Mouse (Mus musculus): ENCODE data around the gene Tpbgl. TPM values are rescaled to one million over a fixed set of nuclear protein-coding genes. Genes with fewer than 3 reads are reported as not detected.
A peak's percentile ranks its signal among the peaks of the same experiment; 100 is the strongest.

The Tpbgl gene
- not detected in 2 replicates for polyA plus RNA-seq (2011; ENCODE audit: insufficient read depth, insufficient read length, low read depth, missing spikeins)

- Histone ChIP-seq H3K9me3 (replicated peaks; ENCODE audit: control insufficient read depth, insufficient read depth, low read length, poor library complexity, severe bottlenecking) (no peaks in the 10 kb centered on the region), H3K36me3 (ENCODE audit: control insufficient read depth, insufficient read depth, low read length, poor library complexity, severe bottlenecking) (no peaks in the 10 kb centered on the region), H3K9ac (ENCODE audit: low read depth, poor library complexity, severe bottlenecking) (peak within 1 kb of the TSS; percentile 13), H3K27me3 (ENCODE audit: control insufficient read depth, insufficient read depth, low read length, poor library complexity, severe bottlenecking) (peaks cover 9% of the 10 kb centered on the region), H3K4me1 (ENCODE audit: control insufficient read depth, insufficient read depth, low read length) (no peaks in the 10 kb centered on the region), H3K4me3 (ENCODE audit: low read depth, low read length) (peak within 1 kb of the TSS; percentile 61), H3K27ac (ENCODE audit: insufficient read depth, low read length) (no peak within 1 kb of the TSS)
- TF ChIP-seq POLR2A (IDR thresholded peaks at IDR 0.05; ENCODE audit: insufficient read depth, low read length), result no peak
- TF ChIP-seq EP300 (IDR thresholded peaks at IDR 0.05; ENCODE audit: insufficient read depth, low read depth, low read length), result no peak
- TF ChIP-seq CTCF (IDR thresholded peaks at IDR 0.05; ENCODE audit: low read depth, low read length), result no peak
Observed at GRCm38 (mm10) chr7:99626376-99627270, at the start of gene Tpbgl. Gene Tpbgl, minus strand, starts transcription at chr7:99627103.

DNA sequence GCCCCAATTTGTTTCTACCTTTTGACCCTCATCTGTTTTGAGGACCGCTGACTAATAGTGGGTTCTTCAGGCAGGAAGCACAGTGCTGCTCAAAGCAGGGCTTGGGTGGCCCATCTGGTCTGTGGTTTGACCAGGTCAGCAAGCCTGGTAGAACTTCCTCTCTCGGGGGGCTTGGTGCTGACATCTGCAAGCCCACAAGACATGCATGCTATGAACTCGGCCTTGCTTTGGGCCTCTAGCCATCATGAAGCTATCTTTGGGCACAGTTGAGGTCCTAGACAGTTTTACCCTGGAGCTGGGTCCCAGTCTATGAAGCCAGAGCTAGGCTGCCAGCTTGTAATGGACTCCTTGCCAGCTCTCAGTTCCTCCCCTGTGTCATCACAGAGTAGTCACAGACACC, 48.0 kb upstream of the Tpbgl start:
- Histone ChIP-seq H3K4me1 (ENCODE audit: control insufficient read depth, insufficient read depth, low read length) (no peaks in the 10 kb centered on the region), H3K9ac (ENCODE audit: low read depth, poor library complexity, severe bottlenecking) (no peak overlapping the region), H3K27me3 (ENCODE audit: control insufficient read depth, insufficient read depth, low read length, poor library complexity, severe bottlenecking) (no peaks in the 10 kb centered on the region), H3K36me3 (ENCODE audit: control insufficient read depth, insufficient read depth, low read length, poor library complexity, severe bottlenecking) (no peaks in the 10 kb centered on the region), H3K27ac (ENCODE audit: insufficient read depth, low read length) (no peak overlapping the region), H3K4me3 (ENCODE audit: low read depth, low read length) (no peak overlapping the region), H3K9me3 (replicated peaks; ENCODE audit: control insufficient read depth, insufficient read depth, low read length, poor library complexity, severe bottlenecking) (no peaks in the 10 kb centered on the region)
- TF ChIP-seq POLR2A (IDR thresholded peaks at IDR 0.05; ENCODE audit: insufficient read depth, low read length), result no peak
- TF ChIP-seq CTCF (IDR thresholded peaks at IDR 0.05; ENCODE audit: low read depth, low read length), result no peak
- no peak for TF ChIP-seq EP300 (IDR thresholded peaks at IDR 0.05; ENCODE audit: insufficient read depth, low read depth, low read length)

DNA sequence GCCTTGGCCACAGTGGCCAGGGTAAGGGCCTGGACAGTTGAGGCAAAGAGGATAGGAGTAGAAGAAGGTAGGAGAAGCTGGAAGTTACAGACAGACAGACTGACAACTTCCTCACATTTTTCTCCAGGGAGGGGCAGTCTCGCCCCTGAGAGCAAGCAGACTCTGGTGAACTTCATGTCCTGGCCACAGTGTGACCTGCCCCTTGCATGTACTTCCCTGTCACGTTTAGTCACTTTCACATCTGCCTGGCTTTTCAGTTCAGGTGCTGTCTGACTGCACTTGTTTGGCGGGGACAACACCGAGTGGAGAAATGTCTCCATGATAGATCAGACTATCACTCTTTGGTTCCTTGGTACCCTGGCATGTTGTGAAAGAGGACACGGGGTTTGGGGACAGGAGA, 47.3 kb upstream of the Tpbgl start:
- Histone ChIP-seq H3K4me3 (ENCODE audit: low read depth, low read length) (no peak overlapping the region), H3K9ac (ENCODE audit: low read depth, poor library complexity, severe bottlenecking) (no peak overlapping the region), H3K4me1 (ENCODE audit: control insufficient read depth, insufficient read depth, low read length) (no peaks in the 10 kb centered on the region), H3K27me3 (ENCODE audit: control insufficient read depth, insufficient read depth, low read length, poor library complexity, severe bottlenecking) (no peaks in the 10 kb centered on the region), H3K9me3 (replicated peaks; ENCODE audit: control insufficient read depth, insufficient read depth, low read length, poor library complexity, severe bottlenecking) (no peaks in the 10 kb centered on the region), H3K27ac (ENCODE audit: insufficient read depth, low read length) (no peak overlapping the region), H3K36me3 (ENCODE audit: control insufficient read depth, insufficient read depth, low read length, poor library complexity, severe bottlenecking) (no peaks in the 10 kb centered on the region)
- no peak for TF ChIP-seq EP300 (IDR thresholded peaks at IDR 0.05; ENCODE audit: insufficient read depth, low read depth, low read length)
- TF ChIP-seq CTCF (IDR thresholded peaks at IDR 0.05; ENCODE audit: low read depth, low read length), result no peak
- no peak for TF ChIP-seq POLR2A (IDR thresholded peaks at IDR 0.05; ENCODE audit: insufficient read depth, low read length)

DNA sequence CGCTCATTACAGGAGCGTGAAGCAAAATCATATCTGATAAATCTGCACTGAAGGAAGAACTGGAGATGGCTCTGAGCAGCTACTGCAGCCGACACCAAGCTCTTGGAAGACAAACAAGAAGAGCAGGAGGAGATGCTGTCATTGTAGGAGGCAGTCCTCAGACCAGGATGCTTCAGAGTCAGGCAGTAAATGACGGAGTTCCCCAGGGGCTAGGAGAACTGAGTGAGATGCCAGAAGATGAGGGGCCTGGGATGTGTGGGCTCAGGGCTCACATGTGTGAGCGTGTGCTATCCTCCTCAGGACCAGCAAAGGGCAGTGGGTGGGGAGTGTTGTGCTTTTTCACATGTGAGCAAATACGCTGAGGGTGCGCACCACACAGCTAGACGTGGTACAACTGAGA, 46.3 kb upstream of the Tpbgl start:
- TF ChIP-seq CTCF (IDR thresholded peaks at IDR 0.05; ENCODE audit: low read depth, low read length) (no peak), POLR2A (IDR thresholded peaks at IDR 0.05; ENCODE audit: insufficient read depth, low read length) (no peak), EP300 (IDR thresholded peaks at IDR 0.05; ENCODE audit: insufficient read depth, low read depth, low read length) (no peak)
- no peak overlapping the region for H3K27ac ChIP-seq (ENCODE audit: insufficient read depth, low read length)
- no peaks in the 10 kb centered on the region for H3K36me3 ChIP-seq (ENCODE audit: control insufficient read depth, insufficient read depth, low read length, poor library complexity, severe bottlenecking)
- H3K4me1 ChIP-seq (ENCODE audit: control insufficient read depth, insufficient read depth, low read length), result no peaks in the 10 kb centered on the region
- no peaks in the 10 kb centered on the region for H3K9me3 ChIP-seq (replicated peaks; ENCODE audit: control insufficient read depth, insufficient read depth, low read length, poor library complexity, severe bottlenecking)
- no peak overlapping the region for H3K4me3 ChIP-seq (ENCODE audit: low read depth, low read length)
- no peaks in the 10 kb centered on the region for H3K27me3 ChIP-seq (ENCODE audit: control insufficient read depth, insufficient read depth, low read length, poor library complexity, severe bottlenecking)
- H3K9ac ChIP-seq (ENCODE audit: low read depth, poor library complexity, severe bottlenecking), result no peak overlapping the region

GRCm38 (mm10) chr7:99671544-99672435, 44.9 kb upstream of the Tpbgl start:
- Histone ChIP-seq H3K4me1 (ENCODE audit: control insufficient read depth, insufficient read depth, low read length) (no peaks in the 10 kb centered on the region), H3K27me3 (ENCODE audit: control insufficient read depth, insufficient read depth, low read length, poor library complexity, severe bottlenecking) (no peaks in the 10 kb centered on the region), H3K9me3 (replicated peaks; ENCODE audit: control insufficient read depth, insufficient read depth, low read length, poor library complexity, severe bottlenecking) (no peaks in the 10 kb centered on the region), H3K27ac (ENCODE audit: insufficient read depth, low read length) (no peak overlapping the region), H3K36me3 (ENCODE audit: control insufficient read depth, insufficient read depth, low read length, poor library complexity, severe bottlenecking) (no peaks in the 10 kb centered on the region), H3K4me3 (ENCODE audit: low read depth, low read length) (no peak overlapping the region), H3K9ac (ENCODE audit: low read depth, poor library complexity, severe bottlenecking) (no peak overlapping the region)
- TF ChIP-seq CTCF (IDR thresholded peaks at IDR 0.05; ENCODE audit: low read depth, low read length) (no peak), EP300 (IDR thresholded peaks at IDR 0.05; ENCODE audit: insufficient read depth, low read depth, low read length) (no peak), POLR2A (IDR thresholded peaks at IDR 0.05; ENCODE audit: insufficient read depth, low read length) (no peak)
